Mouse (Mus musculus): Measurements from ENCODE around the gene Gm12845.
"Not testable (repeated sequence)": the region's sequence is repeated elsewhere in the genome, so short reads cannot be mapped to it uniquely, and the experiment has no call there.

Gm12845 gene

DNA sequence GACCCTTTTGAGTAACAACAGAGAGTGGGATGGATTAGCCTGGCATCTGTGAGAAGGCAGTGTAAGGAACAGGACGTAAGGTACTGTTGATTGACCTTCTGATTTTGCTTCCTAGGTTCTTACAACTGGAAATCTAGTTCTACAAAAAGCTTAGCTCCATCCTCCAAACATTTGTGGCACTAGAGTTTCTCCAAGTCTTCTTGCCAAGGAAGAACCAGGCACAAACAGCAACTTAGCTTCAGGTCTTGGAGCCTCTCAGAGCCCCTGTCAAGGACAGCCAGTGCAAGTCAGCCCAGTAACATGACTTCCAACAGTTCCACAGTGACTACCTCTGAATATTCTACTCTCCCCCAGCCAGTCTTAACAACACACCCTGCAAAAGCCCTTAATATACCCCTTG is at the start of gene Gm12845:
Gene Gm12845 (plus strand): TSS at position 301 of the 400 bp plus-strand sequence.
- no peak for DNase-seq (ENCODE audit: low read depth, low spot score)

DNA sequence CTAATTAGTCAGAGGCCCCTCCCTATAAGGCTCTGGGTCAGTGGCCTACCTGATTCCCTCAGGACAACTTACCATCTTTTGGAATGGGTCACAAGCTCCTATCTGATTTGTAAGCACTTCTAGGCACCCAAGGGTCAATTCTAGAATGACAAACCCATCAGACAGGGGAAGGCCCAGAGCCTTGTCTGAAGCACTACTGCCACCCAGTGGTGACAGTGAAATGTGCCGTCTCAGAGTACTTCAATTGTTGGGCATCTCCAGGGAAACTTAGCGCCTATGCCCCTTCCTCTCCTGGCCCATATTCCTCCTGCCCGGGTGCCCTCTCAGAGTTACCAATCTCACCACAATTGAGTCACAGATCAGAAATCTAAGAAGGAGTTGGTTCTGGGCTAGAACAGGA is 47.3 kb upstream of the Gm12845 start:
- DNase-seq (ENCODE audit: low read depth, low spot score), result peak; percentile 58

DNA sequence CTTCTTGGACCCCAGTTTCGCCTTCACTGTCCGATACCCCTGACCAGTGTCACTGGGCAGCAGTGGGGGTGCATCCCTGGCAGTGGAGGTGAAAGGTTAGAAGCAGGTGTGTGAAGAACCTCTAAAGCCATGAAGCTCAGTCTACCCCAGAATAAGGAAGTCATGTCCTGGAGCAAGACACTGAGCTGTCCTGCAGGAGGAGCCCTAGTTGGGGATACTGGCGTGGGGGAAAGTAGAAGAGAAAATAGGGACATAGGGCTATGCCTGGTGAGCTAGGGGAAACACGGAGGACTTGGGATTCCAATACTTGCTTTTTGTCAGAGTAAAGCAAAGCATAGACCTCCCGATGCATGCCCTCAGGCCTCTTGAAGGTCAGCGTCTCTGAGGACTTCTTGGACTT is 43.2 kb upstream of the Gm12845 start:
- DNase-seq (ENCODE audit: low read depth, low spot score), result no peak

DNA sequence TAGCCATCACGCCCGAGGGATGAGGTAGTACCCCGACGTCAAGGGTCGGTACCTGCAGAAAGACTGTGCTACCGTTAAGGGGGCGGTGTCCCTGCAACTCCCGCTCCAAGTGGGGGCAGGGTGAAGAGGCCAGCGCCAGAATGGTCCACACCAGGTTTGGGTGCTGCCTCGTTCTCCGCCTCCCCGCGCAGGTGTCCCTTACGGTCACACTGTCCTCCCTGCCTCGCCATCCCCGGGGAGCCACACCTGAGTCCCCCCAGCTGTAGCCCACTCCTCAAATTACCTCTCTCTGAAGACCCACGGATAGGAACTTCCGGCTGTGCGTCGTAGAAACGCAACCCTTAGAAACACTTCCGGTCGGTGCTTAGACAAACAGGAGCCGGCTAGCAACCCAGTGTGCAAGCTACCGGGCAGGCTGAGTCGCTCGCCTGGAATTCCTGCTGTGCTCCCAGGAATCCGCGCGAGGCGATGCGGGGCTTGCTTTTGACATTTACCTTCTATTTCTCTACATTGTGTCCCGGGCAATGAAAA is 42.2 kb upstream of the Gm12845 start, which contains the start of gene Dmap1:
Gene Dmap1 (minus strand): TSS at position 343 of the 531 bp plus-strand sequence.
- peak; percentile 75 for DNase-seq (ENCODE audit: low read depth, low spot score)

DNA sequence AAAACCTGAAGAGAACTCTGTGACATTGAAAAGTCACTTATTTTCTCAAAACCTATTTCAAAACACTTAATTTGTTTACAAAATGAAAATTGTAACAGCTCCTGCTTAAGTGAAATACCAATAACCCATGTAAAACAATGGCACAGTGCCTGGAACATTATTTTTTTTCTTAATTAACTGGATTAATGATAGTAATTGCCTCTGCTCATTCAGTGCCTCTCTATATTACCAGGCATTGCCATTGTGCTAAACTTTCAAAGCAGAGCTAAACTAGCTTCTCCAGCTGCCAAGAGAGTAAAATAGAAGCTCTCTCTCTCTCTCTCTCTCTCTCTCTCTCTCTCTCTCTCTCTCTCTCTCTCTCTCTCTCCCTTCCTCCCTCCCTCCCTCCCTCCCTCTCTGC is 41.7 kb upstream of the Gm12845 start:
- no peak for DNase-seq (ENCODE audit: low read depth, low spot score)

DNA sequence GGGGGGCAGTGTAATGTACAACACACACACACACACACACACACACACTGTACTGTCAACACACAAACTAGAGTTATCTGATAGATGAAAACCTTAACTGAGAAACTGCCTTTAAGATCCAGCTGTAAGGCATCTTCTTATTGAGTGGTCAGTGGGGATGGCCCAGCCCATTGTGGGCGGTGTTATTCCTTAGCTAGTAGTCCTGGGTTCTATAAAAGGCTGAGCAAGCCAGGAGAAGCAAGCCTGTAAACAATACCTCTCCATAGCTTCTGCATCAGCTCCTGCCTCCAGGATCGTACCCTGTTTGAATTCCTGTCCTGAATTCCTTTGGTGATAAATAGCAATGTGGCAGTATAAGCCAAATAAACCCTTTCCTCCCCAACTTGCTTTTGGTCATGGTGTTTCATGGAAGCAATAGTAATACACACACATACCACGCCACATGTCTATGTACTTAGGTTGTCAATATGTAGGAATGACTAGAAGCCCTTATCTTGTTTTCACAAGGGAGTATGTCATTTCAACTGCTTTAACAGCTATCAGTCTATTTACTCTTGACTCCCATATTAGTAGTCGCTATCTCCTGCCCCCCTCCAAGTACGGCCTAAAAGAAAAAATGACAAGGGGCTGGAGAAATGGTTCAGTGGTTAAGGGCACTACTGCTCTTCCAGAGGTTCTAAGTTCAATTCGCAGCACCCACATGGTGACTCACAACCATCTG is 41.0 kb upstream of the Gm12845 start:
- DNase-seq (ENCODE audit: low read depth, low spot score), result no peak

DNA sequence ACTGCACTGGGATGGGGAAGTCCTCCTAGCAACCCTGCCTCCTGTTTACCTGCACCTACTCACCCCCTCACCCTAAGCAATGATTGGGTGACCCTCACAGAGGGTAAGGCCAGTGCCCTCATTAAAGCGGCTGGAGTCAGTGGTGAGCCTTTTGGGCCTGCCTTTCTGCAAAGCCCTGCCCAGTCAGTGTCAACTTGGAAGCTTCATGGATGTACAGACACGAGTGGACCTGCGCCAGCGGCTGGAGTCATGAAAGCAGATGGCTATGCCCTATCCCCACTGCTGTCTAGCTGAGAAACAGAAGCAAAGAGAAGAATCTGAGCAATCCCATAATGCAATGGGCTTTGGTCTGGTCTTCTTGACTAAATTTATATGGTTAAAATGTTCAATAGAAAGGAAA is 37.9 kb upstream of the Gm12845 start:
- DNase-seq (ENCODE audit: low read depth, low spot score), result no peak

DNA sequence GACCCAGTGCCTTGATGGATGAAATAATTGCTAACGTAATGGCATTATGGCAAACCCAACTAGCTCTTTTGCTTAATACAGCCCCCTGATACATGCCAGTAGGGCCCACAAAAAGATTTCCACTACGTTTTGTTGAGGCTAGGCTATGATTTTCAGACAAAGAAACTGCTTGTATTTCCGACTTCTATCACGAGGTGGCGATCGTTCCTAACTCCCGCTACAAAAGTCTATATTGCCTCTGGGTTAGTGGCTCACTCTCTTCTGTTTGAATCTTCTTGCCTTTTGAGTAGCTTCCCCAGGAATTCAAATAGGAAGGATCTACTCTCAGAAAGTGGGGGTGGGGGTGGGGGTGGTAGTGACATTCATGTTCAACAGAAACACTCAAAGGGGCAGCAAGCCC is 18.9 kb upstream of the Gm12845 start:
- DNase-seq (ENCODE audit: low read depth, low spot score), result no peak

DNA sequence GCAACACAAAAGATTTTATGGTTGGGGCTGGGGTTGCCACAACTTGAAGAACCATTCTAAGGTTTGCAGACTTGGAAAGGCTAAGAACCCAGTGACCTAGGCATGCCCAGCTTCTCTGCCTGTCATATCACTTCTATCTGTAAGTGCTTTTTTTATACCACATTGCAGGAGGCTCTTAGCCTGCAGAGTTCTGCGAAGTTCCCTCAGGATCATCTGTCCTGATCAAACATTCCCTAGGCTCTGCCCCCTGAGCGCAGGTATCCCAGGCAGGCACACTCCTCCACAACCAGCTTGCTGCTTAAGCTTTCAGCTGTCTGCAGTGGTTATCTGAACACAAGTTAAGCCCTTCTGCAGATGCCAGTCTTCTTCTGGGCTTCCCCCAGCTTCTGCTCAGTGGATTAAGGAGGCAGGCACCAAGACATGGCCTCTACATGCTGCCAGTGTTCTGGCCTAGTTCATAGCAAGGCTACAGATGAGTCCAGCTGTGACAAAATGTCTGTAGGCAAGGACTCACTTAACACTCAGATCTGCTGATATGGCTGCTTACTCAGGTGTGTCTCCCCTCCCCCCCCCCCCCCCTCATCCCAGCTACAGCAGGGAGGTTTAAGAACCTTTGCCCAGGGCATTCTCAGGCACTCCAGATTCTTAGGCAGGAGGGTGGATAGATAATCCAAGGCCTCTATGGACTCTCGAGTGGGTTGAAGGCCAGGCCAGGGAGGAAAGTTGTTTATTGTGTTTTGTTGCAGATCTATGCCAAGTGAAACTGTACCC is 15.2 kb upstream of the Gm12845 start:
- no peak for DNase-seq (ENCODE audit: low read depth, low spot score)

DNA sequence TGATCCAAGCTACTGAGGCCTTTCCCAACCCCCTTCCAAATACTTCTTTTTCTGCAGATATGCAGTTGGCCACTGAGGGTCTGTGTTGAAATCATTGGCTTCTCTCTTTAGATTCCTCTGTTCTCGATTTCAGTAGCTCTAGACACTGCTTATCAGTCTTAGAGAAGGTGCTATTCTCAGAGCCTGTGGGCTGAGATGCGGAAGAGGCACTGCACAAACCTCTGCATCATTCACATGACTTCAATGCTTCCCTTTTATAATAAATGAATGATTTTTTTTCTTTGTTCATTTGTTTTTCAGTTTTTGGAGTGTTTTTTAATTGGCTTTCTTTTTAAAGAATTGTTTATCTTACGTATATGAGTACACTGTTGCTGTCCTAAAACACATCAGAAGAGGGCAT is 11.9 kb upstream of the Gm12845 start:
- no peak for DNase-seq (ENCODE audit: low read depth, low spot score)

DNA sequence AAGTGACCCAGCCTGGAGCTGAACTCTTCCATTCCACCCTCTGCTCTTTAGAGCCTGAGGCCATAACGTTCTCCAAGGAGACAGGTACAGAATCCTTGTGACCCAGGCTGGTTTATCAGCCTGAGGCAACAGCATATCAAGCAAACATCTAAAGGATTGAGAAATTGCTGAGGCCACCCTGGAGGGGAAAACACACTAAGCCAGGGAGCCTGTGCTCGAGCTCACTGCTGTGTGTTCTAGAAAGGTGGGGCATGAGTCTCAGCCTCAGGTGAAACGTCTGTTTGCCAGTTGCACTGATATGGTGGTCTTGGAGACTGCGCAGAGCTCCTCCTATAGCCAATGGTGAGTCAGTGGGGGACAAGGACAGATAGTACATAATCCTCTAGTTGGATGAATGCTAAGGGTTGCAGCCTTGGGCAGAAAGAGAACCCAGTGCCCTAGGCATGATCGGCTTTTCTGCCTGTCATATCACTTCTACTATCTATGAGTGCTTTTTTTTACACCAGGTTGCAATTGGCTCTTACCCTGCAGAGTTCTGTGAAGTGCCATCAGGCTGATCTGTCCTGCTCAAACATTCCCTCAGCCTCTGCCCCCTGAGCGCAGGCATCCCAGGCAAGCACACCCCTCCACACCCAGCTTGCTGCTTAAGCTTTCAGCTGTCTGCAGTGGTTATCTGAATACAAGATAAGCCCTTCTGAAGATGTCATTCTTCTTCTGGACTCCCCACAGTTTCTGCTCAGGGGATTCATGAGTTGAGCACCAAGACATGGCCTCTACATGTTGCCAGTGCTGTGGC is 10.7 kb upstream of the Gm12845 start:
- DNase-seq (ENCODE audit: low read depth, low spot score), result no peak

DNA sequence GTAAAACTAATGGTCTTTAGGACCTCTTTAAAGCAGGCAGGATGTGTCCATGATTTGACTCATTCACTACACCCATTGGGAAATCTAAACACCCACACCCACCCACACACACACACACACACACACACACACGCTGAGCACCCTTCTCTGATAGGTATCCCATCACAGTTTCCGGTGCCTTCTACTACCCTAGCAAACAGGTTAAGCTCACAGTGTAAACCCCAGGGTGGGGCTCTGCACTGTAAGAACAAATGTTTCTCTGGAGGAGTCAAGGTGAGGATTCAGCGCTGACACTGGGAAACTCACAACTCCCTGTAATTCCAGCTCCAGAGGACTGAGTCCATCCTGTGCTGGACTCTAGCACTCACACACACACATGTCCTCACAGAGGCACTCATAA is 7.7 kb downstream of the Gm12845 start:
- no peak for DNase-seq (ENCODE audit: low read depth, low spot score)

DNA sequence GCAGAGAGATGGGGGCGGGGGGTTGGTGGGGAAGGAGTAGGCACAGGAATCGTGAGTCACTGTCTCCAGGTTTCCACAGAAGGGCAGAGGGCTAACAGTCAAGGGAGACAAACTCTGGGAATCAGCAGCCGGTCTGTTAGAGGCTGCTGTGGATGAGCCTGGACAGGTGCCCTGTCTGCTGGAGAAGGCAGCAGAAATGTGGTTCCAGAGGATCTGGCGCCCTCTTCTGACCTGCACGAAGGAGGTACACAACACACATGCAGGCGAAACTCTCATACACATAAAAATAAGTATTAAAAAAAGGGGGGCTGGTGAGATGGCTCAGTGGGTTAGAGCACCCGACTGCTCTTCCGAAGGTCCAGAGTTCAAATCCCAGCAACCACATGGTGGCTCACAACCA is 13.3 kb downstream of the Gm12845 start:
- DNase-seq (ENCODE audit: low read depth, low spot score), result no peak

DNA sequence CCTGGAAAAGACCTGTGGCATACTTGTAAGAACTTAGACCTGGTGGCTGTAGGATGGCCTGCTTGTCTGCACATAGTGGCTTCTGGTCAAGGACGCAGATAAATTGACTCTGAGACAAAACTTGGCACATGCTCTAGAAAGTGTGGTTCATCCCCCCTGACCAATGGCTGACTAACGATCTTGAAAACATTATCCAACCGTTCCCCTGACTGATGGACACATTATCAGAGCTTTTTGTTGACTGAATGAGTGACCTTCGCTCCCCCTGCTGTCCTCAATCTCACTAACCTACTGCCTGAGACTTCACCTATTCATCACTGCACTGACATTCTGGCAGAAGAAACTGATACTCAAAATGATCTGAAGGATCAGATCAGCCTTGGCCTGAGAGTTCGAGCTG is 28.3 kb downstream of the Gm12845 start:
- DNase-seq (ENCODE audit: low read depth, low spot score), result not testable (repeated sequence)

DNA sequence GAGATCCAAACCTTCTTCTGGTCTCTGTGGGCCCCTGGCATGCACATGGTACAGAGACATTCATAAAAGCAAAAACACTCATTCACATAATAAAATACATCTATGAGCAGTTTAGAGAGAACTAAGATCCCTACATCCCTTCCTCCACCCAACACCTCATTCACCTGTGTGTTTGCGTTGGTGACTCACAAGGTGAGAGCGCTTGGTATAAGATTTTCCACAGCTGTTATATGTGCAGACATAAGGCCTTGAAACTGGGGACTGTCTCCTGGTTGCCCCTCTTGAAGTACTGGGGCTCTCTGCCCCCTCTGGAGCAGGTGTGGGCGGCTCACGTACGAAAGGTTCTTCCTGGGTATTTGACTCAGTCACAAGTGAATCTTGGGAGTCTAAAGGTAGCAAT is 35.9 kb downstream of the Gm12845 start:
- DNase-seq (ENCODE audit: low read depth, low spot score), result no peak

DNA sequence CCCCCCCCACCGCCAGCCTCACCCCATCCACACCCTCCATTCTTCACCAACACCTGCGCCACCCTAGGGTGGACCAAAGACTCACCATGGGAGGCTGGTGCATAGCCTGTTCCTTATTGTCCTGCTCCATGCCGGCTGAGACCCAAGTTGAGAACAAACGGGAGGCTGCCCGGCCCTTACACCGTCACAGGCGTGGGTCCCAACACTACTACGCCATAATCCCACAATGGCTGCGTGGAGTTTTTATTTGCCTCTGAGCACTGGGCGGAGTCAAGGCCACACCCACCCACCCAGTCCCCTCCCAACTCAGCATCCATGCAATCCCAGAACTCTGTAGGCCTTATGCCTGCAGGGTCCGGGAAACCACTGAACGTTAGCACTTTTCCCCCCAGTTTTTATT is 41.2 kb downstream of the Gm12845 start, which contains the start of gene Klf17:
Gene Klf17 (minus strand): TSS at position 233 of the 400 bp plus-strand sequence.
- no peak for DNase-seq (ENCODE audit: low read depth, low spot score)

DNA sequence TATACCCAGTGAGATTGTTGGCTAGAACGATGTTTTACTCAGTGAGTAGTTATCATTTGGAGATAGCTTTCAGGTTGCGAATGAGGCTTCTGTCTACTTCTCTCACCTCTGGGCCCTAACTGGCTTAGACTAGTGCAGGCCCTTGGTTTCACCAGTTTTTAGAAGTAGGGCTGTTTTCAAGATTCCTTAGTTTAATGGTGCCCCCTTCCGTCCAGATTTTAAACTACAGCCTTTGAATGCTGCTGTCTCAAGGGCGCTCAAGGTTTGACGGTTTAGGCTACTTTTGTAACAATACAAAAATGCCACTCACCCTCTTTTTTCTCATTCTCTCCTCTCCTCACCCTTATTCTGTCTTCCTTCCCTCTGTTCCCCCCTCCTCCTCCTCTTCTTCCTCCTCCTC is 46.7 kb downstream of the Gm12845 start:
- peak; percentile 38 for DNase-seq (ENCODE audit: low read depth, low spot score)

DNA sequence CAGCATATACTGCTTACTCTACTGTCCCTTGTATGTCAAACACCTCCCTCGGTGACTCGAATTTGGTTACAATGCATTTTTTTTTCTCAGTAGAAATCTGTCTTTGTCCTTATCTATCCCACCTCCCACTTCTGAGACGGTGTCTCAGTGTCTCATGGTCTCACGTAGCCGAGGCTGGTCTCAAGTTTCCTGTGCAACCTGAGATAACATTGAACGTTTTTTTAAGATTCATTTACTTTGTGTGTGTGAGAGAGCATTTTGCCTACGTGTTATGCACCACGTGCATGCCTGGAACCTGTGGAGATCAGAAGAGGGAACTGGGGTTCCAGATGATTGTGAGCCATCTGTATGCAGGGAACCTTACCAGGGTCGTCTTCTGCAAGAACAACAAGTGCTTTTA is 48.7 kb downstream of the Gm12845 start:
- no peak for DNase-seq (ENCODE audit: low read depth, low spot score)

All from c-Kit-negative CD71-positive TER-119-positive erythroid progenitor cells, embryonic 14.5 days (primary cell).